Mouse (Mus musculus) A20 (cell line): Measurements from ENCODE around the gene Spaca9.

Experiments used
- DNase-seq: peaks from one replicate; pipeline ENCODE4 v3.0.0-alpha.2; 2011; ENCODE audit warnings: low read depth, low spot score

Spaca9 gene

DNA sequence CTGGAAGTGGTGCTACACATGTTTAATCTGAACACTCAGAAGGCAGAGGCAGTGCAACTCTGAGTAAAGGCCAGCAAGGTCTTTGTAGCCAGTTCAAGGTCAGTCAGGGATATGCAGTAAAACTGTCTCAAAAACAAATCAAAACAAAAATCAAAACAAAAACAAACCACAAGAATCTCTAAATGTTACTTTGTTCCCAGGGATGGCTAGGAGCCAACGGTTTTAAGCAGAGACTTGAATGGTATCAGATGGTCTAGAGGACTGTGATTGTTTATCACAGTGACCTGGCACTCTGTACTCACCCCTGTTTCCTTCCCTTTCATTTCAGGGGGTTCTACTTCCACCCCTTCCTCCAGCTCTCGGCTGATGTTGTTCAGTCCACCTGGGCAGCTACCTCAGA, 28.1 kb downstream of the Spaca9 start:
- no peak for DNase-seq

- no peak for DNase-seq
Observed at GRCm38 (mm10) chr2:28665818-28666217, 33.7 kb downstream of the Spaca9 start.

- no peak for DNase-seq
Observed at GRCm38 (mm10) chr2:28662891-28663290, 36.6 kb downstream of the Spaca9 start.

- peak; percentile 79 for DNase-seq
Observed at GRCm38 (mm10) chr2:28656216-28656615, 43.3 kb downstream of the Spaca9 start.

GRCm38 (mm10) chr2:28654295-28654694, 45.2 kb downstream of the Spaca9 start:
- peak; percentile 64 for DNase-seq

GRCm38 (mm10) chr2:28653351-28653750, 46.2 kb downstream of the Spaca9 start:
- no peak for DNase-seq

- DNase-seq: no peak
Observed at GRCm38 (mm10) chr2:28650526-28650925, 49.0 kb downstream of the Spaca9 start.

DNA sequence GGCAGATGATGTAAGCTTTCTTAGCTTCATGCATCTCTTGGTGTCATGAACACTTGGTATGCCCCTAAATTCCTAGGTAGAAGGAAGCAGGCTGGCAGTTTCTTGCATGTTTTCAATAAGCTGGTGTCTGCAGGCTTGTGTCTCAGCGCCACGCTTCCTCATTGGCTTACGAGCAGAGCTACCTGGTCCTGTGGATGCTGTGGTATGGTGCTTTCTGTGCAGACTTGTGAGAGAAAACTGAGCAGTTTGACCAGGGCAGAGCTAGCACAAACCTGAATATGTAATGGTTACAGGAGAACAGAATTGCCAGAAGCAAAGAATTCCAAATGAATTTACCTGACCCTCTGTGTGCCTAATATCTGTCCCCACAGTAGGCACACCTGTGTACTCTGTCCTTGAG, 56.4 kb downstream of the Spaca9 start:
- no peak for DNase-seq
